Mouse (Mus musculus) stomach, postnatal 0 days (tissue): ENCODE measurements around the gene Ube2e3. TPM values are rescaled to one million over a fixed set of nuclear protein-coding genes. Genes with fewer than 3 reads are reported as not detected.
A peak's percentile ranks its signal among the peaks of the same experiment; 100 is the strongest.

Experiments used
- ATAC-seq: fragments of 200-750 bp; cut with Nextera tagmentation; 2 replicates; pipeline ENCODE4 v1.8.0; 2017; ENCODE audit not compliant: low FRiP score, low TSS enrichment
- DNase-seq: peaks from one replicate; pipeline ENCODE4 v3.0.0-alpha.2; 2016; ENCODE audit warnings: low spot score
- H3K27ac ChIP-seq: fragments of 300-500 bp; sonication (generic); replicated peaks from 2 replicates; pipeline ENCODE4 v1.5.1; 2014; ENCODE audit warnings: mild to moderate bottlenecking, control low read depth
- H3K27me3 ChIP-seq: fragments of 300-500 bp; sonication (generic); 2 replicates; pipeline ENCODE4 v1.6.1; 2014; ENCODE audit warnings: low read length; ENCODE audit not compliant: control insufficient read depth, insufficient read depth
- H3K36me3 ChIP-seq: fragments of 300-500 bp; sonication (generic); 2 replicates; pipeline ENCODE4 v1.6.1; 2014; ENCODE audit warnings: low read length, mixed read lengths; ENCODE audit not compliant: control insufficient read depth, insufficient read depth
- H3K4me1 ChIP-seq: fragments of 300-500 bp; sonication (generic); replicated peaks from 2 replicates; pipeline ENCODE4 v1.6.1; 2014; ENCODE audit warnings: antibody characterized with exemption; ENCODE audit not compliant: control insufficient read depth, insufficient read depth
- H3K4me2 ChIP-seq: fragments of 300-500 bp; sonication (generic); replicated peaks from 2 replicates; pipeline ENCODE4 v1.6.1; 2014; ENCODE audit warnings: low read depth, mild to moderate bottlenecking, control low read depth, moderate library complexity
- H3K4me3 ChIP-seq: fragments of 300-500 bp; sonication (generic); 2 replicates; pipeline ENCODE4 v1.5.1; 2014; ENCODE audit warnings: low read depth, low read length, control low read depth
- H3K9ac ChIP-seq: fragments of 300-500 bp; sonication (generic); 2 replicates; pipeline ENCODE4 v1.6.1; 2014; ENCODE audit warnings: mild to moderate bottlenecking, low read length, control low read depth, mixed read lengths
- H3K9me3 ChIP-seq: fragments of 300-500 bp; sonication (generic); 2 replicates; pipeline ENCODE4 v1.6.1; 2016; ENCODE audit warnings: low read length; ENCODE audit not compliant: control insufficient read depth
- CTCF ChIP-seq: IDR thresholded peaks from 2 replicates; pipeline ENCODE4 v1.5.1; 2016; ENCODE audit warnings: antibody characterized with exemption, low read depth, mild to moderate bottlenecking, moderate library complexity
- EP300 ChIP-seq: optimal IDR thresholded peaks from 2 replicates; pipeline ENCODE3; 2016; ENCODE audit warnings: antibody characterized with exemption
- WGBS: fragments of 180-500 bp; shearing (Covaris S2); extraction: QIAGEN DNeasy Blood & Tissue Kit; methylation state at CpG from one replicate; pipeline ENCODE4 v1.1.7; 2014; 5-methylcytosine and 5-hydroxymethylcytosine counted together
- polyA plus RNA-seq: library from polyadenylated mRNA; unstranded; fragments of >200 nt; fragmentation: Nextera tagmentation; extraction: Ambion mirVana; gene quantifications from 2 replicates; pipeline ENCODE4 v1.2.1, GENCODE M21; 2015

The Ube2e3 gene
- polyA plus RNA-seq, 1 experiment from 2014 or later: 54.0 TPM

GRCm38 (mm10) chr2:78873946-78874345 lies 6.0 kb downstream of the Ube2e3 start:
- H3K36me3 ChIP-seq: no peaks in the 10 kb centered on the region
- ATAC-seq (no peak), DNase-seq (no peak)
- WGBS: 42% methylated on average over 2 of the region's 2 CpGs
- H3K9ac ChIP-seq: no peak overlapping the region
- no peak for TF ChIP-seq EP300
- TF ChIP-seq CTCF: no peak
- peaks cover 10% of the 10 kb centered on the region for H3K4me1 ChIP-seq
- no peaks in the 10 kb centered on the region for H3K27me3 ChIP-seq
- 0 out of 2 replicates have a peak overlapping the region, but pooled peaks have one; percentile 14 for H3K4me2 ChIP-seq
- no peaks in the 10 kb centered on the region for H3K9me3 ChIP-seq
- no peak overlapping the region for H3K27ac ChIP-seq
- peak overlapping the region; percentile 10; the same call in 1 of the 2 replicates for H3K4me3 ChIP-seq

GRCm38 (mm10) chr2:78876002-78876401 lies 8.1 kb downstream of the Ube2e3 start:
- Histone ChIP-seq H3K4me2 (no peak overlapping the region), H3K9me3 (no peaks in the 10 kb centered on the region), H3K27me3 (no peaks in the 10 kb centered on the region), H3K36me3 (no peaks in the 10 kb centered on the region), H3K4me1 (peaks cover 7% of the 10 kb centered on the region), H3K4me3 (no peak overlapping the region), H3K9ac (no peak overlapping the region), H3K27ac (no peak overlapping the region)
- DNase-seq (no peak), ATAC-seq (no peak)
- TF ChIP-seq CTCF (no peak), EP300 (no peak)

- TF ChIP-seq EP300: no peak
- TF ChIP-seq CTCF: no peak
- H3K4me1 ChIP-seq: no peaks in the 10 kb centered on the region
- H3K4me2 ChIP-seq: no peak overlapping the region
- no peaks in the 10 kb centered on the region for H3K27me3 ChIP-seq
- H3K27ac ChIP-seq: no peak overlapping the region
- ATAC-seq (no peak), DNase-seq (no peak)
- no peaks in the 10 kb centered on the region for H3K9me3 ChIP-seq
- H3K36me3 ChIP-seq: no peaks in the 10 kb centered on the region
- 81% methylated on average over 1 of the region's 1 CpGs for WGBS
- no peak overlapping the region for H3K9ac ChIP-seq
- no peak overlapping the region for H3K4me3 ChIP-seq
Measured at GRCm38 (mm10) chr2:78882068-78882467, 14.1 kb downstream of the Ube2e3 start.

DNA sequence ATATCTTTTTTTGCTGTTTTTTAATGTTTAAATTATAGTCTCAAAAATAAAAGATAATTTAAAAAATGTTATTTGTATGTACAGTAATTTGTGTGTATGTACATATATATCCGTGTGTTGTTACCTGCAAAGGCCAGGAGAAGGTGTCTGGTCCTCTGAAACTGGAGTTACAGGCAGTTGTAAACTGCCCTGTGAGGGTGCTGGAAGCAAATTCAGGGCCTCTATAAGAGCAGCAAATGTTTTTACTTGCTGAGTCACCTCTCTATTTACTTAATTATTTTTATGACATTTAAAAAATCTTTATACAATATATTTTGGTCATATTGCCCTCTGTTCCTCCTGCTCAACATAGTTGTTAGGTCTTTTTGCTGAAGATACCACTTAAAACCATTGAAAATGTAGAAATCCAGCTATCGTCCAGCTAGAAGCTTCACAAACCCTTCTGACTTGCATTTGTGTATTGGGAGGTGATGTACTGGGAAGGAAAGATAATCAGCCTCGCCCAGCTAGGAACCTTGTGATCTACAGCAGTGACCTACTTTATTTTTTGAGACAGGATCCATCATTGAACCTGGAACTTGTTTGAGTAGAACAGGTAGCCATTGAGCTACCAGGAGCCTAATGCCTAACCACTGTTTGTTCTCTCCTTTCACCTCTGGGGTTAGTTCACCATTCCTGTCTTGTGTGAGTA lies 15.0 kb downstream of the Ube2e3 start:
- Histone ChIP-seq H3K4me2 (no peak overlapping the region), H3K27ac (no peak overlapping the region), H3K36me3 (no peaks in the 10 kb centered on the region), H3K9ac (no peak overlapping the region), H3K4me3 (no peak overlapping the region), H3K9me3 (no peaks in the 10 kb centered on the region), H3K4me1 (no peaks in the 10 kb centered on the region), H3K27me3 (no peaks in the 10 kb centered on the region)
- ATAC-seq (no peak), DNase-seq (no peak)
- WGBS: 87% methylated on average over 3 of the region's 3 CpGs
- no peak for TF ChIP-seq CTCF
- TF ChIP-seq EP300: no peak

GRCm38 (mm10) chr2:78886446-78886845 lies 18.5 kb downstream of the Ube2e3 start:
- no peak overlapping the region for H3K27ac ChIP-seq
- no peak overlapping the region for H3K9ac ChIP-seq
- no peaks in the 10 kb centered on the region for H3K9me3 ChIP-seq
- no peaks in the 10 kb centered on the region for H3K4me1 ChIP-seq
- DNase-seq (no peak), ATAC-seq (no peak)
- H3K27me3 ChIP-seq: no peaks in the 10 kb centered on the region
- TF ChIP-seq EP300 (no peak), CTCF (no peak)
- no peaks in the 10 kb centered on the region for H3K36me3 ChIP-seq
- H3K4me3 ChIP-seq: no peak overlapping the region
- WGBS: 64% methylated on average over 2 of the region's 2 CpGs
- H3K4me2 ChIP-seq: no peak overlapping the region

DNA sequence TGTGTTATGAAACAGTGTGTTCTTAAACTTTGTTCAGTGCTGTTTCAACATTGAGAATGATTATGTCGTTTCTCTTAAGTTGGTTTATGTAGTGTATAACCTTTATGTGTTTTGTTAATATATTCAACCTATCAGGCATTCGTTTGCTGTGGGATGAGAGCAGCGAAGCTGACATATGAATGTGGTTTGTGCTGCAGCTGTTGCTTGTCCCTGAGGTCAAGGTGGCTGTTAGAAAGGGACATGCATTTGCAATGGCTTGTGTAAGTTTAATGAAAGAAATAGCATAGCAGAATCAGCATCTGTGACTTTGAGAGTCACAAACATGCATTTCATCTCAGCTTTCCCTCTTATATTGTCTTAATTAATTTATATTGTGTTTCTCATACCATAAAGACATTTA lies 20.3 kb downstream of the Ube2e3 start:
- 16% methylated on average over 3 of the region's 3 CpGs for WGBS
- Histone ChIP-seq H3K27me3 (no peaks in the 10 kb centered on the region), H3K9ac (no peak overlapping the region), H3K9me3 (no peaks in the 10 kb centered on the region), H3K4me3 (no peak overlapping the region), H3K27ac (no peak overlapping the region), H3K36me3 (no peaks in the 10 kb centered on the region), H3K4me2 (no peak overlapping the region), H3K4me1 (no peaks in the 10 kb centered on the region)
- TF ChIP-seq EP300 (no peak), CTCF (no peak)
- ATAC-seq (no peak), DNase-seq (no peak)
